Mouse (Mus musculus) small intestine, adult 2 months (tissue): ENCODE results near the gene Otof. TPM values are rescaled to one million over a fixed set of nuclear protein-coding genes. Genes with fewer than 3 reads are reported as not detected.

Experiments used
- H3K27ac ChIP-seq: fragments of 200-500 bp; 2 replicates; pipeline ENCODE4 v1.5.1; 2012; ENCODE audit warnings: low read depth, low read length, control low read depth, inconsistent platforms; ENCODE audit not compliant: insufficient read depth
- H3K27me3 ChIP-seq: fragments of 200-500 bp; 2 replicates; pipeline ENCODE4 v1.6.1; 2012; ENCODE audit warnings: mild to moderate bottlenecking, moderate library complexity, low read length, inconsistent platforms; ENCODE audit not compliant: control insufficient read depth, insufficient read depth
- H3K36me3 ChIP-seq: fragments of 200-500 bp; 2 replicates; pipeline ENCODE4 v1.6.1; 2012; ENCODE audit warnings: mild to moderate bottlenecking, low read length, control low read depth, inconsistent platforms; ENCODE audit not compliant: control insufficient read depth, insufficient read depth
- H3K4me1 ChIP-seq: fragments of 200-500 bp; 2 replicates; pipeline ENCODE4 v1.6.1; 2012; ENCODE audit warnings: low read length, inconsistent platforms, mixed read lengths; ENCODE audit not compliant: control insufficient read depth, insufficient read depth, insufficient read length
- H3K4me3 ChIP-seq: fragments of 200-500 bp; 2 replicates; pipeline ENCODE4 v1.5.1; 2012; ENCODE audit warnings: low read depth, mild to moderate bottlenecking, control low read depth, inconsistent platforms, low read length, moderate library complexity
- CTCF ChIP-seq: fragments of 200-500 bp; IDR thresholded peaks from 2 replicates; pipeline ENCODE4 v1.5.1; 2012; ENCODE audit warnings: low read depth, mild to moderate bottlenecking, control low read depth, inconsistent platforms, low read length, moderate library complexity, mixed read lengths; ENCODE audit not compliant: insufficient replicate concordance, insufficient read length; ENCODE audit errors: extremely low read depth
- POLR2A ChIP-seq: fragments of 200-500 bp; IDR thresholded peaks from 2 replicates; pipeline ENCODE4 v1.6.1; 2012; ENCODE audit warnings: low read depth, mild to moderate bottlenecking, control low read depth, inconsistent platforms, low read length, moderate library complexity
- WGBS: fragments of 180-500 bp; shearing (Covaris S2); methylation state at CpG from one replicate; pipeline ENCODE4 v1.1.7; 2018; 5-methylcytosine and 5-hydroxymethylcytosine counted together
- polyA plus RNA-seq: library from polyadenylated mRNA; depleted of rRNA; stranded (reverse); fragments of >200 nt; gene quantifications from 2 replicates; pipeline ENCODE4 v1.2.3, GENCODE M21; 2012; rRNA removed

The Otof gene
- polyA plus RNA-seq, result 0.06 and 0.08 TPM in 2 replicates

DNA sequence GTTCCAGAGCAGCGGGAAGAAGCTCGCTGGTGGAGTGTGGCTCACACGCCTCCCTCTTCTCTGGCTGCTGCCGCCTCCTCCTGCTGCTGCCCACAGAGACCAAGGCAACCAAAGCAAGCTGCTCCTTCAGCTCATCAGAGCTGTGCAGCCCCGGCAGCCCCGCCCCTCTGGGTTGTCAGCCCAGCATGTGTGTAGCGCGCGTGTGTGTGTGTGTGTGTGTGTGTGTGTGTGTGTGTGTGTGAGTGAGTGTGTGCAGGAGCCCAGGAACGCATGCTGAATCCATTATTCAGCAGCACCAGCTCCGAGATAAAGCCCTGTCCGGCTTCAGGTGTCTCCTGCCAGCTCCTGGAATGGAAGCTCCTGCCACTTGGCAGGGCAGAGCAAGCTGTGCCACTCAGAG is at the start of gene Otof:
Gene Otof, minus strand, starts transcription at position 112 of the 400 bp plus-strand sequence.
- TF ChIP-seq CTCF (no peak), POLR2A (no peak)
- no peaks in the 10 kb centered on the region for H3K4me1 ChIP-seq
- H3K36me3 ChIP-seq, result no peaks in the 10 kb centered on the region
- H3K4me3 ChIP-seq, result no peak within 1 kb of the TSS
- peaks cover 14% of the 10 kb centered on the region for H3K27me3 ChIP-seq
- 8% methylated on average over 12 of the region's 12 CpGs for WGBS
- no peak within 1 kb of the TSS for H3K27ac ChIP-seq

DNA sequence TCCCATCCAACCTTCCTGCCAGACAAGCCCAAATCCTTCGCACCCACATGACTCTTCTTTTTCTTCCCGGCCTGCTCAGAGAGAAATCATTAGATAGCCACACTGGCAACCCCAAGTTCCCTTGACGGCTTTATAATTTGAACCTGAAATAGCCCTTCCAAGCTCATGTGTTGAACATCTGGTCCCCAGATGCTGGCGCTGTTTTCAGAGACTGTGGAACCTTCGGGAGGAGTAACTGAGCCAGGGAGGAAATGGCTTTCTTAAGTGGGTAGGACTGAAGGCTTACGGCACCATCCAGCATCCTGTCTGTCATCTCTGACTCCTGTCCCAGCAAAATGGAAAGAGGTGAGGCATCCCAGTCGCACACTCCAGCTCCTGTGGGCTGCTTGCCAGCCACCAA is 35.6 kb upstream of the Otof start:
- no peaks in the 10 kb centered on the region for H3K4me1 ChIP-seq
- no peak overlapping the region for H3K27ac ChIP-seq
- TF ChIP-seq POLR2A (no peak), CTCF (no peak)
- no peaks in the 10 kb centered on the region for H3K36me3 ChIP-seq
- H3K4me3 ChIP-seq, result no peak overlapping the region
- no peaks in the 10 kb centered on the region for H3K27me3 ChIP-seq
- WGBS, result 79% methylated on average over 7 of the region's 7 CpGs

DNA sequence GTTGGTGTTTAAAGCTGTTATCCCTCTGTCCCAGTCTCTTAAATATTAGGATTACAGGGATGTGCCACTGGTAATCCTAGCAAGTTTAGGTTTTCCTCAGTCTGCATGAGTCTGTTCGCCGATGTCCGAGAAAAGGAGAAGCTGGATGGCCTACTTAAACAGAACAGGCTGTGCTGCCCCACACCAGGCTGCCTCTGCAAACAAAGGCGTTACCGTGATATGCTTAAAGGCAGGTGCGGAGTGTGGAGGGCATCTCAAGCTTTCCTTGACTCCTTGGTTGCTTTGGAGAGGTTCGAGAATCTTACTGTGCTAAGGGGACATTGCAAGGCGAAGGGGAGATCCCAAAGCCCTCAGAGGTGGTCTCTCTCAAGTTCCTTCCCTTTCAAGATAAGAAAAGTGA is 35.1 kb upstream of the Otof start:
- H3K4me1 ChIP-seq, result no peaks in the 10 kb centered on the region
- TF ChIP-seq CTCF, result no peak
- TF ChIP-seq POLR2A, result no peak
- H3K4me3 ChIP-seq, result no peak overlapping the region
- no peaks in the 10 kb centered on the region for H3K27me3 ChIP-seq
- no peaks in the 10 kb centered on the region for H3K36me3 ChIP-seq
- H3K27ac ChIP-seq, result no peak overlapping the region
- 47% methylated on average over 8 of the region's 8 CpGs for WGBS

DNA sequence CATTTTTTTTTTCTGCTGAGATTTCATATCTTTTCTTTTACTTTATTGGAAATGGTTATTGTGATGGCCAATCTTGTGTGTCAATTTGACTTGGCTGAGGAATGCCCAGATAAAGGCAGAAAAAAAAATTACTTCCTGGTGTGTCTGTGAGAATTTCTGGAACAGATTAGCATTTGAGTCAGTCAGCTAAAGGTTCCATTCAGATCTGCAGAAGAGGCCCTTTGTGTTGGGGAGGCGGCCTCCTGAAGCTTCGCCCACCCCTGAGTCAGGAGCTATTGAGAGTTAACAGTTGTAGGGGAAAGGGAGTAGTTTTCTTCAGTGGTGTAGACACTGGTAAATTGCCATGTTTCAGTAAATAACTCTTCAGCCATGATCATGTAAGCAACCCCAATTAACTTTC is 33.6 kb upstream of the Otof start:
- H3K4me3 ChIP-seq, result no peak overlapping the region
- WGBS, result 46% methylated on average over 2 of the region's 2 CpGs
- no peaks in the 10 kb centered on the region for H3K27me3 ChIP-seq
- no peaks in the 10 kb centered on the region; the same call in 1 of the 2 replicates for H3K4me1 ChIP-seq
- no peaks in the 10 kb centered on the region for H3K36me3 ChIP-seq
- no peak for TF ChIP-seq CTCF
- no peak for TF ChIP-seq POLR2A
- no peak overlapping the region for H3K27ac ChIP-seq

DNA sequence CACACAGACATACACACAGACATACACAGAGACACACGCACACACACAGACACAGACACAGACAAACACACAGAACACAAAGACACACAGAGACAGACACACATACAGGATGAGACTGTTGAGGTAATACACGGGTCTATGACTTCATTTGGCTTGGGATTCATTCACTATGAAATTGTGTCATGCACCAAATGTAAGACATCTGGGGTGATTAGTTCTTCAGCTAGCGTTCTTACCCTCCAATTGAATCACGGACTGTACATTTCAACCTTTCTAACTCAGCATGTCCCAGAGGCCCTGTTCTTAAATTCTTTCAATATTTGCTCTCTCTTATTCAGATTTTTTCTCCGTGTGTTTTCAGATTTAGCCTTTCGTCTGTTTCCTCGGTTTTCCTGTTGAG is 32.9 kb upstream of the Otof start:
- Histone ChIP-seq H3K4me3 (no peak overlapping the region), H3K27ac (no peak overlapping the region), H3K4me1 (no peaks in the 10 kb centered on the region; the same call in 1 of the 2 replicates), H3K27me3 (no peaks in the 10 kb centered on the region), H3K36me3 (no peaks in the 10 kb centered on the region)
- TF ChIP-seq POLR2A, result no peak
- no peak for TF ChIP-seq CTCF
- 72% methylated on average over 7 of the region's 7 CpGs for WGBS

DNA sequence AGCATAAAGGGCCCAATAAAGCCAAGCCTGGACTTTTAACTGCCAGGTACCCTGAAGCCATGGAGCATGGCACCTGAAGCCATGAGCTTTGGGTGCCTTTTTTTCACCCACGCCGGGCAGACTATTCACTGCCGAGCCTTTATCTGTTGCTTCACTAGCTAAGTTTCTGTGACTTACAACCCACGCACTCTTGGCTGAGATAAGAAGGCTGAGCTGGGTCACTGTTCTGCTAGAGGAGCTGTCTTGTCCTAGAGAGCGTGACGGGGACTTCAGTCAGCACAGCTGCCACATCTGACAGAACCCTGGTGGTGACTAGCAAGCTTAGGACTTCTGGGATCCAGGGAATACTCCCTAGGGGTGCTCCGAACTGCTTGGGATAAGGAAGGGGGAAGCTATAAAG is 32.0 kb upstream of the Otof start:
- Histone ChIP-seq H3K27me3 (no peaks in the 10 kb centered on the region), H3K36me3 (no peaks in the 10 kb centered on the region), H3K27ac (no peak overlapping the region), H3K4me1 (no peaks in the 10 kb centered on the region; the same call in 1 of the 2 replicates), H3K4me3 (no peak overlapping the region)
- 46% methylated on average over 7 of the region's 7 CpGs for WGBS
- TF ChIP-seq POLR2A (no peak), CTCF (no peak)

DNA sequence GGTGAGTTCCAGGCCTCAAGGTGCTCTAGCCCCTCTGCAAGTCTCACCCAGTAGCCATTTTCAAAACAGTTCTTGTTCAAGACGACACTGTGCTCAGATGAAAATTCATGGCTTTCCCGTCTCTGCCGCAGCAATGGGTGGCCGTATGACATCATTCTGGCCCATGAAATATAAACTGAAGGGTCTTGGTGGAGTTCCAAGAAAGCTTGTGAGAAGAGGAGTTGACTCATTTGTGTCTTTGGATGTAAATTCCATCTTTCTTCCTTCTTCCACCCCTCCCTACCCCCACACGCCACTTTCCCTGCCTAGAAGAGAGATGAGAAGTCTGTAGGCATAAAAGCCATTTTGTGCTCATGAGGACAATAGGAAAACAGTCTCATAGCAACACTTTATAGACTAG is 29.1 kb upstream of the Otof start:
- WGBS, result 83% methylated on average over 5 of the region's 5 CpGs
- H3K27ac ChIP-seq, result no peak overlapping the region
- TF ChIP-seq CTCF (no peak), POLR2A (no peak)
- H3K36me3 ChIP-seq, result no peaks in the 10 kb centered on the region
- no peaks in the 10 kb centered on the region; the same call in 1 of the 2 replicates for H3K4me1 ChIP-seq
- no peaks in the 10 kb centered on the region for H3K27me3 ChIP-seq
- no peak overlapping the region for H3K4me3 ChIP-seq

DNA sequence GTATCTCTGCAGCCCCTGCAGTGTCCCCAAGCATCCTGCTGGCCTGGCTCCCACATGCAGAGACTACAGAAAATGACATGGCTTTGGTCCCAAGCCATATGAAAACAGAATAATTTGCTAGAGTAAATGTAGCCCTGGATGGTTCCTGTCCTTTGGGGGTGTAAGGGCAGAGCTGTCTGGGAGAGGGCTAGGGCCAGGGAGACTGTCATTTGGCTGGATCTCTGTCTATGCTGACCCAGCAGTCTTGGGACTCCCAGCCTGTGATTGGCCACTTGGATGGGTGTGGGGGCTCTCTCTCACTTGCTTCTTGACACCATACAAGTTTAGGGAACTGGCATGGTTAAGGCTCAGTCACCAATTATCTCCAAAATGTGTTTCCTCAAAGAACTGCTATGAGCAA is 28.5 kb upstream of the Otof start:
- Histone ChIP-seq H3K27me3 (no peaks in the 10 kb centered on the region), H3K4me1 (no peaks in the 10 kb centered on the region; the same call in 1 of the 2 replicates), H3K4me3 (no peak overlapping the region), H3K27ac (no peak overlapping the region), H3K36me3 (no peaks in the 10 kb centered on the region)
- TF ChIP-seq CTCF (no peak), POLR2A (no peak)
